Mouse (Mus musculus): ENCODE results near the gene Ppp1r9a.

Ppp1r9a gene

DNA sequence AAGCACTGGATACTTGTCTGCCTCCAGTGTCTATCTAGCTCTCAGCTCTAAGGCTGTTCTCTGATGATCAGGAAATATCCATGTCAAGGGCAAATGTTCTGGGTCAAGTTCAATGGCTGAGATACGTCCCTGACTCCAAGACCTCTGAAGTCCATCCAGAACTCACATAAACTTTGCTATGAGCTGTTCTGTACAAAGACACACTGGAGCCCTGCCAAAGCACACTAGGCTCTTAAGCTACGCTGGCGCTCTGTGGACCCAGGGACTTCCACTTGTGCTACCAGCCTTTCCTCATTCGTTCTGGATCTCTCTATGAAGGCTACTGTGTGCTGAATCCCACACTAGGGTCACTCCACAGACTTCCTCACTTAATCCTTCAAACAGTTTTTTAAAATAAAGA is 286.8 kb downstream of the Ppp1r9a start:
- Histone ChIP-seq H3K4me1 (replicated peaks; ENCODE audit: low read depth, low read length) (no peaks in the 10 kb centered on the region), H3K4me3 (replicated peaks; ENCODE audit: low read length) (no peak overlapping the region), H3K27me3 (ENCODE audit: insufficient read depth, low read length) (peaks cover 4% of the 10 kb centered on the region), H3K9me3 (ENCODE audit: low read length) (no peaks in the 10 kb centered on the region), H3K36me3 (ENCODE audit: insufficient read depth, low read length) (no peaks in the 10 kb centered on the region)
- TF ChIP-seq CTCF (conservative IDR thresholded peaks at IDR 0.05; ENCODE audit: low read length) (no peak), POU5F1 (IDR thresholded peaks at IDR 0.05; ENCODE audit: borderline replicate concordance, low read length) (no peak), NANOG (IDR thresholded peaks at IDR 0.05; ENCODE audit: borderline replicate concordance, low read length) (no peak)

DNA sequence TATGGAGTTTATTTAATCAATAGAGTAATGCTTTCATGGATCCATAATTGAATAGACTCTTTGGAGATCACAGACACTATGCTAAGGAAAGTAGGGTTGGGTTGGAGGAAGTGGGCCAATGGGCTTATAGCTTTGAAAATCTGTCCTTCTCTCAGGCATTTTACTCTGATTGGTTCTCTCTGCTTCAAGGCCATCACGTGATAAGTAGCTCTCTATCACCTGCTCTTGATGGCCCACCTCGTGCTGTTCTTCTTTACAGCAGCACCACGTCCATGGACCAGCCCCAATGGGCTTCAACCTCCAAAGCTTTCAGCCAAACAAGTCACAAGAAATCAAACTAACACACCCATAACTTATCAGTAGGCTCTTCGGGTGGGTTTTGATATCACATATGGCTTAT is 288.0 kb downstream of the Ppp1r9a start:
- Histone ChIP-seq H3K4me1 (replicated peaks; ENCODE audit: low read depth, low read length) (no peaks in the 10 kb centered on the region), H3K9me3 (ENCODE audit: low read length) (no peaks in the 10 kb centered on the region), H3K27me3 (ENCODE audit: insufficient read depth, low read length) (peaks cover 4% of the 10 kb centered on the region), H3K36me3 (ENCODE audit: insufficient read depth, low read length) (no peaks in the 10 kb centered on the region), H3K4me3 (replicated peaks; ENCODE audit: low read length) (no peak overlapping the region)
- TF ChIP-seq CTCF (conservative IDR thresholded peaks at IDR 0.05; ENCODE audit: low read length) (no peak), NANOG (IDR thresholded peaks at IDR 0.05; ENCODE audit: borderline replicate concordance, low read length) (no peak), POU5F1 (IDR thresholded peaks at IDR 0.05; ENCODE audit: borderline replicate concordance, low read length) (no peak)

GRCm38 (mm10) chr6:5193693-5194092 is 291.0 kb downstream of the Ppp1r9a start, which contains the start of gene Pon1:
Gene Pon1, minus strand, starts transcription at chr6:5193946.
- Histone ChIP-seq H3K4me1 (replicated peaks; ENCODE audit: low read depth, low read length) (no peaks in the 10 kb centered on the region), H3K9me3 (ENCODE audit: low read length) (peaks cover 4% of the 10 kb centered on the region; the same call in 1 of the 2 replicates), H3K4me3 (replicated peaks; ENCODE audit: low read length) (no peak within 1 kb of the TSS), H3K36me3 (ENCODE audit: insufficient read depth, low read length) (no peaks in the 10 kb centered on the region), H3K27me3 (ENCODE audit: insufficient read depth, low read length) (peaks cover 4% of the 10 kb centered on the region)
- no peak for TF ChIP-seq POU5F1 (IDR thresholded peaks at IDR 0.05; ENCODE audit: borderline replicate concordance, low read length)
- no peak for TF ChIP-seq CTCF (conservative IDR thresholded peaks at IDR 0.05; ENCODE audit: low read length)
- TF ChIP-seq NANOG (IDR thresholded peaks at IDR 0.05; ENCODE audit: borderline replicate concordance, low read length): no peak

DNA sequence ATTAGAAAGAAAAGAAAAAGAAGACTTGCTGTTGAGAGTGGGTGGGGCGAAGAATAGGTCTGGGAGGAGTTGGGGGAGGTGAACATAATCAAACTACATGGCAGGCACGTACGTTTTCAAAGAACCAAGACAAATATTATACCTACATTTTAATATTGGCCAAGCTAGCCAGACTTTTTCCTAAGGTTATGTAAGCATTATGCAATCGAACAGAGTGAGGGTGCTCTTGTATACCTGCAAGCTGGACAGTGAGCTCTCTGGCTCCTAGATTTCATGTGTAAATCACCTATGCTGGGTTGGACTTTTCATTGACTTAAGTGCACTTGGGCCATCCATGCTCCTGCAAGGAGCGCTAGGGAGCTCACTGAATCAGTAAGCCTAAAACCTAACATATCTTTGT is 295.9 kb downstream of the Ppp1r9a start:
- H3K4me1 ChIP-seq (replicated peaks; ENCODE audit: low read depth, low read length): no peaks in the 10 kb centered on the region
- TF ChIP-seq CTCF (conservative IDR thresholded peaks at IDR 0.05; ENCODE audit: low read length) (no peak), NANOG (IDR thresholded peaks at IDR 0.05; ENCODE audit: borderline replicate concordance, low read length) (no peak), POU5F1 (IDR thresholded peaks at IDR 0.05; ENCODE audit: borderline replicate concordance, low read length) (no peak)
- no peak overlapping the region for H3K4me3 ChIP-seq (replicated peaks; ENCODE audit: low read length)
- H3K36me3 ChIP-seq (ENCODE audit: insufficient read depth, low read length): no peaks in the 10 kb centered on the region
- H3K9me3 ChIP-seq (ENCODE audit: low read length): peaks cover 4% of the 10 kb centered on the region; the same call in 1 of the 2 replicates
- H3K27me3 ChIP-seq (ENCODE audit: insufficient read depth, low read length): no peaks in the 10 kb centered on the region

DNA sequence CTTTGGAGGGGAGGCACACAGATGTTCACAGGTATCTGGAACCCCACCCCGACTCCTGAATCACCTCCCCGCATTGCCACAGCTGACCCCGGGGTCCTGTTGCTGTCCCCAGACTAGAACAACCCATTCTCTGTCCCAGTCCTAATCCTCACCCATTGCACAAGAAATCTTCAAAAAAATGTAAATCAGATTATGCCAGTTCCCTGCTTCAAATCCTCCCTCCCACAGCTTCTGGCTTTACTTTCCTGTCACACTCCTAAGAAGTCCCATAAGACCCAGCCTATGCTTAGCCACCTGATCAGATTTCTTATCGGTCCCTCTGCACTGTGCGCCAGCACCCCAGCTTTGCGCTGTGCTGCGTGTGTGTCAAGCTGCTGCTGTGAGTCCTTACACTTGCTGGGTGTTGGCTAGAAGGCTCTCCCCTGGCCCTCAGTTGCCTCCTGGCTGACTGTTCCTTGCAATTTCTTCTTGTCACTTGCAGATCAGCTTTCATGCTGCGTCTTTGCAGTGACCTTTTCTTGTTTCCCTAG is 296.7 kb downstream of the Ppp1r9a start:
- TF ChIP-seq CTCF (conservative IDR thresholded peaks at IDR 0.05; ENCODE audit: low read length) (no peak), POU5F1 (IDR thresholded peaks at IDR 0.05; ENCODE audit: borderline replicate concordance, low read length) (no peak), NANOG (IDR thresholded peaks at IDR 0.05; ENCODE audit: borderline replicate concordance, low read length) (no peak)
- no peaks in the 10 kb centered on the region for H3K4me1 ChIP-seq (replicated peaks; ENCODE audit: low read depth, low read length)
- H3K36me3 ChIP-seq (ENCODE audit: insufficient read depth, low read length): no peaks in the 10 kb centered on the region
- no peak overlapping the region for H3K4me3 ChIP-seq (replicated peaks; ENCODE audit: low read length)
- no peaks in the 10 kb centered on the region for H3K27me3 ChIP-seq (ENCODE audit: insufficient read depth, low read length)
- H3K9me3 ChIP-seq (ENCODE audit: low read length): peaks cover 4% of the 10 kb centered on the region; the same call in 1 of the 2 replicates

- H3K36me3 ChIP-seq (ENCODE audit: insufficient read depth, low read length): no peaks in the 10 kb centered on the region
- TF ChIP-seq CTCF (conservative IDR thresholded peaks at IDR 0.05; ENCODE audit: low read length): no peak
- no peak for TF ChIP-seq POU5F1 (IDR thresholded peaks at IDR 0.05; ENCODE audit: borderline replicate concordance, low read length)
- TF ChIP-seq NANOG (IDR thresholded peaks at IDR 0.05; ENCODE audit: borderline replicate concordance, low read length): no peak
- H3K27me3 ChIP-seq (ENCODE audit: insufficient read depth, low read length): no peaks in the 10 kb centered on the region
- no peak overlapping the region for H3K4me3 ChIP-seq (replicated peaks; ENCODE audit: low read length)
- no peaks in the 10 kb centered on the region for H3K4me1 ChIP-seq (replicated peaks; ENCODE audit: low read depth, low read length)
- peaks cover 4% of the 10 kb centered on the region; the same call in 1 of the 2 replicates for H3K9me3 ChIP-seq (ENCODE audit: low read length)
Observed at GRCm38 (mm10) chr6:5199916-5200315, 297.2 kb downstream of the Ppp1r9a start.

DNA sequence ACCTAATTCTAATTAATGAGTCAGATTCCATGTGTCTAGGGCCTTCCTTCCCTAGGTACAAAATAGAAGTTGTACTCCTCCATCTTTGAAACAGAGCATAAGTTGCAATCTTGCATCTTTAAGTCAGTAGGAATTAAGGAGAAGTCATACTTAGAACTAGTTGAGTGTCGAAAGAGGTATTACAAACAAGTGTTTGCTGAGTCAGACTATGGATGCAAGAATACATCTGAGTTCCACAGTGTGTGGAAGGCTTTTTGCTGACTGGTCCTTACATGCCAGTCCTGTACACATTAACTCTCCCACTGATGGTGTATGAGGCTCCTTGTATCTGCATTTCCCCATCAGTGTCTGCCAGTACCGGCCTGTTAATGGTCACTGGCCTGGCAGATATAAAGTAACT is 305.1 kb downstream of the Ppp1r9a start:
- Histone ChIP-seq H3K4me1 (replicated peaks; ENCODE audit: low read depth, low read length) (no peaks in the 10 kb centered on the region), H3K4me3 (replicated peaks; ENCODE audit: low read length) (no peak overlapping the region), H3K36me3 (ENCODE audit: insufficient read depth, low read length) (no peaks in the 10 kb centered on the region), H3K9me3 (ENCODE audit: low read length) (peaks cover 11% of the 10 kb centered on the region), H3K27me3 (ENCODE audit: insufficient read depth, low read length) (no peaks in the 10 kb centered on the region)
- no peak for TF ChIP-seq CTCF (conservative IDR thresholded peaks at IDR 0.05; ENCODE audit: low read length)
- TF ChIP-seq POU5F1 (IDR thresholded peaks at IDR 0.05; ENCODE audit: borderline replicate concordance, low read length): no peak
- no peak for TF ChIP-seq NANOG (IDR thresholded peaks at IDR 0.05; ENCODE audit: borderline replicate concordance, low read length)

Data from E14TG2a.4 (cell line).